Mouse (Mus musculus) thymus, postnatal 4 days (tissue): ENCODE measurements around the gene Fnbp1l.

Experiments
- DNase-seq: peaks from one replicate; pipeline ENCODE4 v3.0.0; 2021

Fnbp1l gene

DNA sequence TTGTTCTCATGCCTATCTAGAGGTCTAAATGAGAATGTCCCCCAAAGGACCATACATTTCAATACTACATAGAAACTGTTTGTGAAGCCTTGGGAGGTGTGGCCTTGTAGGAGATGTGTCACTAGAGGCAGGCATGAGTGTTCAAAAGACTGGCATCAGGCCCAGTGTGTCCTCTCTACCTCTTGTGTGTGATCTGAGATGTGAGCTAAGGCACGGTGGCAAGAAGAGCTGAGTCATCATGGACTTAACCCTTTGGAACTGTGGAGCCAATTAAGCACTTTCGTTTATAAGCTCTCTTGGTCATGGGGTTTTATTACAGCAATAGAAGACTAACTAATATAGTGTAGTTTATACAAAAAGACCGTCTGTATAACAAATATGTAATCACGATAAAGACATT is 16.3 kb downstream of the Fnbp1l start:
- no peak for DNase-seq

GRCm38 (mm10) chr3:122602370-122602769 is 17.1 kb downstream of the Fnbp1l start:
- DNase-seq: no peak

- DNase-seq: no peak
Observed at GRCm38 (mm10) chr3:122599291-122599690, 20.2 kb downstream of the Fnbp1l start.

DNA sequence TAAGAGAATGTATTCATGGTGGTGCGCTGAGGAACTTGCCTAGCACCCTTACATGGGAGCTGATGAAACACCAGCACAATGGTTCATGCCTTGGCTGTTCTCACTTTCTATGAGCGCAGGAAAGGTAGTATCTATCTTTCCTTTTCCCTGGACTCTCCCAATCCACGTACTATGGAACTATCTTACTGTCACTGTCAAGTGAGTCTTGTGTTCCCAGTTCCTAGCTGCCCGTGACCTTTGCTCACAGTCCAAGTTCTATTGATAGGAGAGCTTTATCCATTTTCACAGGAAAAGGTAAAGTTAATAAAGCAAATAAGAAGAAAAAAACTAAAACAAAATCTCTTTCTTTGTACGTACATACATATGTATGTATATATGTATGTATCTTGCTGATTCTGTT is 28.7 kb downstream of the Fnbp1l start:
- DNase-seq: no peak

GRCm38 (mm10) chr3:122590346-122590745 is 29.2 kb downstream of the Fnbp1l start:
- DNase-seq: no peak

GRCm38 (mm10) chr3:122586918-122587641 is 32.4 kb downstream of the Fnbp1l start:
- no peak for DNase-seq

- DNase-seq: no peak
Observed at GRCm38 (mm10) chr3:122577360-122577759, 42.2 kb downstream of the Fnbp1l start.

DNA sequence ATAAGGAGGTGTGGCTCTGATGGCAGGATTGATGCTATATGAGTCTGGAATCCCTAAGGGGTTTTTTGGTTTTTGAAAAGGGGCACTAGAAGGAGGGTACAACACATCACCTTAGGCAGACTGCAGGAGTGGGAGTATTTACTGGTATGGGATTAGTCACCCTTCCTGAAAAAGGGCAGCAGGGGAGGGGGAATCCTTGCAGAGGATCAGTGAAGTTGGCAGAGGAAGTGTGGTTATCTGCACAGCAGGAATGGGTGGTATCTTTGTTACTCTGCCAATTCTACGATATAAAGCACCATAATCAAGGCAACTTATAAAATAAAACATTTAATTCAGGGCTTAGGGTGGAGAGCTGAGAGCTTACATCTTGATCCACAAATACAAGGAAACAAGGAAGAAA is 44.6 kb downstream of the Fnbp1l start:
- DNase-seq: no peak

DNA sequence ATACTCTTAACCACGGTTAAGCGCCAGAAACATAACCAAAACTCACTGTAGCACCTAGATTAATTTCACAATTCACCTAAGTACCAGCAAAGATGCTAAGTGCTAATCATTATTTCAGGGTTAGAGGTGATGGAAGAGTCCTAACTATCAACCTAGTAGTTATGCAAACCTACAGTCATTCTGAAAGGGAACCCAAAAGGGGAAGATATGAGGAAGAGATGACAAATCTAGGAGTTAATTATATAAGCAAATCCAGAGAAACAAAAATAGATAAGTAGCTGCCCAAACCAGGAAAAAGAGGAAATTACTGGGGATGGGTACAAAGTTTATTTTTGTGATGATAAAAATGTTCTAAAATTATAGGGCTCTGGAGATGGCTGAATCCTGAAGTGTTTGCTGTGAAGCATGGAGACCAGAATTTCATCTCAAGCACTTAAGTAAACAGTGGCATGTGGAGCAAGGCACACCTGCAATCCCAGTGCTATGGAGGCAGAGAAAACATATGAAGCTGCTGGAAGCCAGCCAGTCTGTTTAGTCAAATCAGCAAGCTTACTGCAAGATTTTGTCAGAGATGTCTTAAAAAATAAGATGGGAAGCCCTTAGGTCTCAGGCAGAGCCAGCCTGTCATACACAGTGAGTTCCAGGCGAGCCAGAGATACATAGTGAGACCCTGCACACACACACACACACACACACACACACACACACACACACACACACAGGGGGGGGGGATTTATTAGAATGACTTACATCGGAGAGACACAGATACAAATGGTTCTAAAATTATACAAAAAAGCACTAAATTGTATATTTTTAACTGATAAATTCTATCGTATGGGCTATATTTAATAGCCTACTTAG is 45.9 kb downstream of the Fnbp1l start:
- DNase-seq: no peak

- DNase-seq: no peak
Observed at GRCm38 (mm10) chr3:122566549-122566948, 53.0 kb downstream of the Fnbp1l start.

GRCm38 (mm10) chr3:122566112-122566511 is 53.4 kb downstream of the Fnbp1l start:
- no peak for DNase-seq

DNA sequence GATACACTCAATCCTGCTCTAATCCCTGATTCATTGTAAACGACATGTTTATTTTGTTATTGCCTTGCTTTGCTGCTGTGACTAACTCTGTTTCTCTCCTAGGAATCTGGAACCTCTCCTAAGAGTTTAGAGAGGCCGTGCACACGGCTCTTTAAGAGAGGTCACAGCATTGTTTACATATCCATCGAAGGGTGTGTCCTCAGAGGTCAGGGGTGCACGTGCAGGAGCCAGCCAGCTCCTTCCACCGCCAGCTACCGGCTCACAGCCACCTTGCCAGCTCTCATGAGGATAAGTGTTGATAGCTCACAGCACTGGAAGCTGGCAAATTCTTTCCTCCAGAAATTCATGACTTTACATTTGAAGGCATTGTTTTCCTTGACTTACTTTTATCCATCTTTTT is 54.2 kb downstream of the Fnbp1l start:
- no peak for DNase-seq

- DNase-seq: no peak
Observed at GRCm38 (mm10) chr3:122557766-122558165, 61.7 kb downstream of the Fnbp1l start.

DNA sequence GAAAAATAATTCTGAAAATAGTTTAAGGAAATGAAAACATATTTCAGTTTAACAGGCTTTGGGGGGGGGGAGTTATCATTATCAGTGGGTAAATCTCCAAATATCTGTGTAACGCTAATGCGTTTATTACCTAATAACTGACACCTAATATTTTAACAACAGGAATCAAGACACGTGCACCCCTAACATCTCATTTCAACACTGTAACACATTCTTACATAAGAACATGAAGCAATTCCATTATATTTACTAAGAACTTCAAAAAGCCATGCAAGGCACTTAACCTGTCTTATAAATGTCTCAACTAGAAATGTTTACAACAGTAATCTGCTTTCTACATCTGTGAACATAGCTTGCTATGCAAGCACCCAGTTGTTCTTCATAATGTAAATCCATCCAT is 68.3 kb downstream of the Fnbp1l start:
- no peak for DNase-seq

- no peak for DNase-seq
Observed at GRCm38 (mm10) chr3:122547469-122547868, 72.0 kb downstream of the Fnbp1l start.

DNA sequence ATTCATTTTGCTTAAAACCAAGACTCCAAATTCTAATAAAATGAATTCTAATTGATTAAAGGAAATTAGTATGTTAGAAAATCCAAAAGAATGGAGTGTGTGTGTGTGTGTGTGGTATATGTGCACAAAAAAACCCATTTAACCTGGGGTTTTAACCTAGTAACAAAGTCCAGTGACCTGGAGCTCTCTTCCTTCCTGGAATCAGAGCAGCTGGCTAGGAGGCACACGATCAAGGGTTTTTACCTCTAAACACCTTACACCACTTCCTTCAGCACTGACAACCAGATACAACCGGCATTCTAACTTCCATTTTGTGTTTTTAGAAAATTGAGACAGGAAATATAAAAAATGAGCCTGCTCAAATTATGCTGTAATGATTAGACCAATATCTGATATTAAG is 74.2 kb downstream of the Fnbp1l start:
- DNase-seq: no peak

DNA sequence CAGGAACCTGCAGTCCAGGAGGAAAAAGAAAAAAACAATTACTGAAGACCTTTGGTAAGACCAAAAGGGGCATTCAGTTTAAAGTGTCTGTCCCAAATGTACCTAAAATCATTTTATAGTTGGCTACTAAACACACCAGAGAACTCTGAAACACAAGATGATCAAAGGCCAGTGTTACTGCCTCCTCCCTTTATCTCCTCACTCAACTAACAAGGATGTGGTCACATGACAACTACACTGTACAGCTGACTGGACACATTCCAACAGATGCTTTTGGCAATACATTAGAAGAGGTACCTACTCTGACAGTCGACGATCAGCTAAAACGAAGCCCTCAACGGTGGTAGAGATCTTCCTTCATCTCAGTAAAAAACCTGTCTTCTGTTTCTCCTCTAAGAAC is 78.6 kb downstream of the Fnbp1l start:
- DNase-seq: no peak

- no peak for DNase-seq
Observed at GRCm38 (mm10) chr3:122539961-122540690, 79.4 kb downstream of the Fnbp1l start.

GRCm38 (mm10) chr3:122538851-122539250 is 80.7 kb downstream of the Fnbp1l start:
- no peak for DNase-seq

DNA sequence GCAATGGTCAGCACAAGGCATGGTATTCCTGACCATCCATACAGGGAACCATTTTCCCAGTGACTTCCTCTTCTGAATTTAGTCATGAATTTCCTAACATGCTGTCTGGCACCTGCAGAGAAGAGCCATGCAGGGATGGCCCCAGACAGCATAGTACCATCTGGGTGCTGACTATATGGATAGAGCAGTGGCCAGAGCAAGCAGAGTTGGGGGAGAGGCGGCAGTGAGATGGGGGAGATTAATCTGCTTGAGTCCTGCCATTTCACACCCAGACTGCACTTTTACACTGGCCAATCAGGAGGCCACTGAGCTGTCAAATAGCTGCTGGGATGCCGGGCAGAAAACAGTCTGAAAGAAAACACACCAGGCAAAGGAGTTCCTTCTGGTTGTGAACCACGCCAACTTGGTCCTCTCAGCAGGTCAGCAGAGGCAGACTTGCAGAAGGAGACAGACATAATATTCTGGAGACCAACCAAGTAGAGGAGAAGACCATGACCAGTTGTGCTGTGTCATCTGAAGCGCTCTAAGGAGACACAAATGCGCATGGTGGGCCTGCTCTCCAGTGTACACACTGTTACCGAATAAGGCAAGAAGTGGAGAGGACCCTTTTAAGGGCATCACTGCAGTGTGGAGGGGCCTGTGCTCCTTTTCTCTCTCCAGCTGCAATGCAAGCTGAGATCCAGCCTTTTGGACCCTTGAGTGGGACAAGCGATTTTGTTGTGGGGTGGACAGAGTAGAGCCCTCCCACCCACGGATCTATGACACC is 83.4 kb downstream of the Fnbp1l start:
- no peak for DNase-seq

- no peak for DNase-seq
Observed at GRCm38 (mm10) chr3:122528477-122528876, 91.0 kb downstream of the Fnbp1l start.

GRCm38 (mm10) chr3:122521294-122521693 is 98.2 kb downstream of the Fnbp1l start:
- no peak for DNase-seq

- no peak for DNase-seq
Observed at GRCm38 (mm10) chr3:122520875-122521274, 98.6 kb downstream of the Fnbp1l start.
